Mouse (Mus musculus): ENCODE results near the gene Zbed4.
"Not testable (repeated sequence)": the region's sequence is repeated elsewhere in the genome, so short reads cannot be mapped to it uniquely, and the experiment has no call there.

The Zbed4 gene

GRCm38 (mm10) chr15:88751564-88752402 is at the start of gene Zbed4:
Gene Zbed4, plus strand, starts transcription at chr15:88751660.
- DNase-seq (ENCODE audit: low read depth): peak; percentile 77

GRCm38 (mm10) chr15:88702501-88702900 is 49.0 kb upstream of the Zbed4 start:
- no peak for DNase-seq (ENCODE audit: low read depth)

- DNase-seq (ENCODE audit: low read depth): no peak
Observed at GRCm38 (mm10) chr15:88704284-88704683, 47.2 kb upstream of the Zbed4 start.

GRCm38 (mm10) chr15:88706320-88706719 is 45.1 kb upstream of the Zbed4 start:
- DNase-seq (ENCODE audit: low read depth): no peak

GRCm38 (mm10) chr15:88706987-88707386 is 44.5 kb upstream of the Zbed4 start:
- DNase-seq (ENCODE audit: low read depth): not testable (repeated sequence)

GRCm38 (mm10) chr15:88708204-88708603 is 43.3 kb upstream of the Zbed4 start:
- DNase-seq (ENCODE audit: low read depth): no peak

GRCm38 (mm10) chr15:88708657-88709511 is 42.6 kb upstream of the Zbed4 start:
- DNase-seq (ENCODE audit: low read depth): no peak

GRCm38 (mm10) chr15:88709878-88710277 is 41.6 kb upstream of the Zbed4 start:
- DNase-seq (ENCODE audit: low read depth): no peak

- DNase-seq (ENCODE audit: low read depth): no peak
Observed at GRCm38 (mm10) chr15:88712501-88712900, 39.0 kb upstream of the Zbed4 start.

GRCm38 (mm10) chr15:88714021-88714589 is 37.4 kb upstream of the Zbed4 start:
- no peak for DNase-seq (ENCODE audit: low read depth)

GRCm38 (mm10) chr15:88716350-88716749 is 35.1 kb upstream of the Zbed4 start:
- peak; percentile 56 for DNase-seq (ENCODE audit: low read depth)

- no peak for DNase-seq (ENCODE audit: low read depth)
Observed at GRCm38 (mm10) chr15:88717239-88717638, 34.2 kb upstream of the Zbed4 start.

- no peak for DNase-seq (ENCODE audit: low read depth)
Observed at GRCm38 (mm10) chr15:88723205-88723604, 28.3 kb upstream of the Zbed4 start.

- DNase-seq (ENCODE audit: low read depth): no peak
Observed at GRCm38 (mm10) chr15:88724311-88724710, 27.1 kb upstream of the Zbed4 start.

- no peak for DNase-seq (ENCODE audit: low read depth)
Observed at GRCm38 (mm10) chr15:88725036-88725435, 26.4 kb upstream of the Zbed4 start.

- no peak for DNase-seq (ENCODE audit: low read depth)
Observed at GRCm38 (mm10) chr15:88727204-88727603, 24.3 kb upstream of the Zbed4 start.

- no peak for DNase-seq (ENCODE audit: low read depth)
Observed at GRCm38 (mm10) chr15:88730717-88731116, 20.7 kb upstream of the Zbed4 start.

- no peak for DNase-seq (ENCODE audit: low read depth)
Observed at GRCm38 (mm10) chr15:88732405-88733020, 18.9 kb upstream of the Zbed4 start.

- peak; percentile 84 for DNase-seq (ENCODE audit: low read depth)
Observed at GRCm38 (mm10) chr15:88733041-88733751, 18.3 kb upstream of the Zbed4 start.

- DNase-seq (ENCODE audit: low read depth): peak; percentile 53
Observed at GRCm38 (mm10) chr15:88733834-88734571, 17.5 kb upstream of the Zbed4 start, which contains the start of gene Brd1. Gene Brd1, minus strand, starts transcription at chr15:88734233.

- peak; percentile 67 for DNase-seq (ENCODE audit: low read depth)
Observed at GRCm38 (mm10) chr15:88736166-88736565, 15.3 kb upstream of the Zbed4 start.
